Mouse (Mus musculus): ENCODE measurements around the gene Gm11634. TPM values are rescaled to one million over a fixed set of nuclear protein-coding genes. Genes with fewer than 3 reads are reported as not detected.
"Not testable (repeated sequence)": the region's sequence is repeated elsewhere in the genome, so short reads cannot be mapped to it uniquely, and the experiment has no call there.

The Gm11634 gene
- not detected in 2 replicates for total RNA-seq (2014; rRNA removed)
- not detected in 2 replicates for polyA plus RNA-seq (2015; fragmentation: Nextera tagmentation; extraction: Ambion mirVana)

- H3K4me2 ChIP-seq (ENCODE audit: low read depth), result no peak within 1 kb of the TSS
- no peak within 1 kb of the TSS for H3K4me3 ChIP-seq (ENCODE audit: low read depth, low read length)
- H3K36me3 ChIP-seq (ENCODE audit: insufficient read depth), result no peaks in the 10 kb centered on the region
- DNase-seq (no peak), ATAC-seq (no peak)
- H3K9me3 ChIP-seq (ENCODE audit: low read length), result no peaks in the 10 kb centered on the region
- no peaks in the 10 kb centered on the region for H3K4me1 ChIP-seq (ENCODE audit: insufficient read depth)
- H3K27me3 ChIP-seq (ENCODE audit: insufficient read depth, low read length), result no peaks in the 10 kb centered on the region
- WGBS, result 78% methylated on average over 6 of the region's 6 CpGs
- no peak for TF ChIP-seq CTCF (IDR thresholded peaks at IDR 0.05; ENCODE audit: low read depth)
- H3K27ac ChIP-seq (ENCODE audit: low read depth, low read length), result no peak within 1 kb of the TSS
- no peak within 1 kb of the TSS for H3K9ac ChIP-seq
These were observed at the start of gene Gm11634 for GRCm38 (mm10) chr11:101599156-101599555. Gene Gm11634, minus strand, starts transcription at chr11:101599256.

- WGBS, result 93% methylated on average over 10 of the region's 10 CpGs
- H3K27ac ChIP-seq (ENCODE audit: low read depth, low read length); DNase-seq: not testable (repeated sequence)
These were observed 48.0 kb upstream of the Gm11634 start for GRCm38 (mm10) chr11:101647093-101647492.

GRCm38 (mm10) chr11:101646283-101646794, 47.3 kb upstream of the Gm11634 start:
- Histone ChIP-seq H3K4me2 (ENCODE audit: low read depth) (peak overlapping the region; percentile 50), H3K27ac (ENCODE audit: low read depth, low read length) (peak overlapping the region; percentile 91), H3K4me3 (ENCODE audit: low read depth, low read length) (peak overlapping the region; percentile 21), H3K9ac (peak overlapping the region; percentile 76)
- H3K27me3 ChIP-seq (ENCODE audit: insufficient read depth, low read length); H3K9me3 ChIP-seq (ENCODE audit: low read length); H3K36me3 ChIP-seq (ENCODE audit: insufficient read depth); H3K4me1 ChIP-seq (ENCODE audit: insufficient read depth): not testable (repeated sequence)
- 12% methylated on average over 13 of the region's 16 CpGs for WGBS
- peak; percentile 12 for ATAC-seq
- peak; percentile 56 for DNase-seq

More at GRCm38 (mm10) chr11:101647093-101647492, 48.0 kb upstream of the Gm11634 start:
- H3K9ac ChIP-seq; H3K4me1 ChIP-seq (ENCODE audit: insufficient read depth); ATAC-seq; H3K9me3 ChIP-seq (ENCODE audit: low read length); H3K27me3 ChIP-seq (ENCODE audit: insufficient read depth, low read length); H3K4me3 ChIP-seq (ENCODE audit: low read depth, low read length); H3K36me3 ChIP-seq (ENCODE audit: insufficient read depth); H3K4me2 ChIP-seq (ENCODE audit: low read depth): not testable (repeated sequence)

GRCm38 (mm10) chr11:101645411-101646282, 46.6 kb upstream of the Gm11634 start:
- not testable (repeated sequence) for H3K36me3 ChIP-seq (ENCODE audit: insufficient read depth); H3K27me3 ChIP-seq (ENCODE audit: insufficient read depth, low read length); H3K9me3 ChIP-seq (ENCODE audit: low read length); H3K4me1 ChIP-seq (ENCODE audit: insufficient read depth)
- peak; percentile 79 for ATAC-seq
- Histone ChIP-seq H3K27ac (ENCODE audit: low read depth, low read length) (peak overlapping the region; percentile 91), H3K9ac (peak overlapping the region; percentile 76), H3K4me3 (ENCODE audit: low read depth, low read length) (peak overlapping the region; percentile 21), H3K4me2 (ENCODE audit: low read depth) (peak overlapping the region; percentile 50)
- peak; percentile 17; the same call in 1 of the 2 replicates for TF ChIP-seq CTCF (IDR thresholded peaks at IDR 0.05; ENCODE audit: low read depth)
- peak; percentile 93 for DNase-seq
- under 1% methylated on average over 43 of the region's 56 CpGs for WGBS

GRCm38 (mm10) chr11:101645043-101645410, 46.0 kb upstream of the Gm11634 start:
- H3K36me3 ChIP-seq (ENCODE audit: insufficient read depth); H3K9ac ChIP-seq; ATAC-seq; H3K27me3 ChIP-seq (ENCODE audit: insufficient read depth, low read length); H3K4me1 ChIP-seq (ENCODE audit: insufficient read depth); H3K4me3 ChIP-seq (ENCODE audit: low read depth, low read length); H3K9me3 ChIP-seq (ENCODE audit: low read length); H3K27ac ChIP-seq (ENCODE audit: low read depth, low read length); DNase-seq; H3K4me2 ChIP-seq (ENCODE audit: low read depth): not testable (repeated sequence)
- WGBS, result 3% methylated on average over 4 of the region's 4 CpGs

GRCm38 (mm10) chr11:101644591-101644990, 45.5 kb upstream of the Gm11634 start:
- no peak for ATAC-seq
- no peak overlapping the region for H3K27ac ChIP-seq (ENCODE audit: low read depth, low read length)
- H3K36me3 ChIP-seq (ENCODE audit: insufficient read depth), result no peaks in the 10 kb centered on the region
- no peaks in the 10 kb centered on the region for H3K27me3 ChIP-seq (ENCODE audit: insufficient read depth, low read length)
- no peak for DNase-seq
- no peak overlapping the region for H3K9ac ChIP-seq
- no peak for TF ChIP-seq CTCF (IDR thresholded peaks at IDR 0.05; ENCODE audit: low read depth)
- no peak overlapping the region for H3K4me2 ChIP-seq (ENCODE audit: low read depth)
- no peak overlapping the region for H3K4me3 ChIP-seq (ENCODE audit: low read depth, low read length)
- H3K4me1 ChIP-seq (ENCODE audit: insufficient read depth), result peaks cover 3% of the 10 kb centered on the region; the same call in 1 of the 2 replicates
- H3K9me3 ChIP-seq (ENCODE audit: low read length), result no peaks in the 10 kb centered on the region
- WGBS, result 57% methylated on average over 3 of the region's 3 CpGs

GRCm38 (mm10) chr11:101642931-101643330, 43.9 kb upstream of the Gm11634 start:
- Histone ChIP-seq H3K4me1 (ENCODE audit: insufficient read depth) (peaks cover 3% of the 10 kb centered on the region; the same call in 1 of the 2 replicates), H3K36me3 (ENCODE audit: insufficient read depth) (no peaks in the 10 kb centered on the region), H3K4me2 (ENCODE audit: low read depth) (no peak overlapping the region), H3K9ac (no peak overlapping the region), H3K27me3 (ENCODE audit: insufficient read depth, low read length) (no peaks in the 10 kb centered on the region), H3K4me3 (ENCODE audit: low read depth, low read length) (no peak overlapping the region), H3K27ac (ENCODE audit: low read depth, low read length) (no peak overlapping the region), H3K9me3 (ENCODE audit: low read length) (no peaks in the 10 kb centered on the region)
- ATAC-seq (no peak), DNase-seq (no peak)
- 46% methylated on average over 5 of the region's 5 CpGs for WGBS
- no peak for TF ChIP-seq CTCF (IDR thresholded peaks at IDR 0.05; ENCODE audit: low read depth)

DNA sequence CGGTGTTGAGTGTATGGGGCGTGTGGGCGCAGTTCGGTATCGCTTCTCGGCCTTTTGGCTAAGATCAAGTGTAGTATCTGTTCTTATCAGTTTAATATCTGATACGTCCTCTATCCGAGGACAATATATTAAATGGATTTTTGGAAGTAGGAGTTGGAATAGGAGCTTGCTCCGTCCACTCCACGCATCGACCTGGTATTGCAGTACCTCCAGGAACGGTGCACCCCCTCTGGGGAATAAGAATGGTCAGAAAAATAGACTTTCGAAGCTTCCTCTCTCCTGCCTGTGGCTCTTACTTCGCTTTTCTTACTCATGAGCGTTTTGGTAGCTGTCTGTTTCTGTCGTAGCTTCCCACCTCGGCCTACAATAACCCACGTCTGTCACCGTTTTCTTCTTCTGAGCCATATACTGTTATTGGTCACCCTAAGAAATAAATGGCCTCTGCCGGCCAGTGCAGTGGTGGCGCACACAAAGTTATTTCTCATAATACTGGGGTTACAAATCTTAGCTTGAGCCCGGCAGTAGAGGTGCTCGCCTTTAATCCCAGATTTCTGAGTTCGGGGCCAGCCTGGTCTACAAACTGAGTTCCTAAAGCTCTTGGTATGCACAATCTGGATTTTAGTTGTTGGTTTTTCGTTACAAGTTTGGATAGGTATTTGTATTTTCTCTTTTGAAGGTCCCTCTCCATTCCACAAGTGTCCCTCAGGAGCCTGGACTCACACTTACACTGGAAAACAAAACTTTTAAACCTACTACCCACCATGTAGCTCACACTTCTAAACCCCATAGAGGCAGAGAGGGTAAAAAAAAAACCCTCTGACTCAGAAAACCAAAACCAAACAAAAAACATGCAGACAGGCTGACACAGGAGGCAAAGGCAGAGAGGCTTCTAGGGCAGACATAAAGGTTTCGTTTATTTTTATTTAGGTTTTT, 42.9 kb upstream of the Gm11634 start:
- not testable (repeated sequence) for H3K27me3 ChIP-seq (ENCODE audit: insufficient read depth, low read length); H3K4me1 ChIP-seq (ENCODE audit: insufficient read depth); H3K36me3 ChIP-seq (ENCODE audit: insufficient read depth); H3K9me3 ChIP-seq (ENCODE audit: low read length); H3K4me3 ChIP-seq (ENCODE audit: low read depth, low read length)
- 5% methylated on average over 13 of the region's 26 CpGs for WGBS
- Histone ChIP-seq H3K9ac (peak overlapping the region; percentile 63), H3K4me2 (ENCODE audit: low read depth) (peak overlapping the region; percentile 48), H3K27ac (ENCODE audit: low read depth, low read length) (peak overlapping the region; percentile 82; the same call in 1 of the 2 replicates)
- DNase-seq (peak; percentile 65), ATAC-seq (peak; percentile 77)

DNA sequence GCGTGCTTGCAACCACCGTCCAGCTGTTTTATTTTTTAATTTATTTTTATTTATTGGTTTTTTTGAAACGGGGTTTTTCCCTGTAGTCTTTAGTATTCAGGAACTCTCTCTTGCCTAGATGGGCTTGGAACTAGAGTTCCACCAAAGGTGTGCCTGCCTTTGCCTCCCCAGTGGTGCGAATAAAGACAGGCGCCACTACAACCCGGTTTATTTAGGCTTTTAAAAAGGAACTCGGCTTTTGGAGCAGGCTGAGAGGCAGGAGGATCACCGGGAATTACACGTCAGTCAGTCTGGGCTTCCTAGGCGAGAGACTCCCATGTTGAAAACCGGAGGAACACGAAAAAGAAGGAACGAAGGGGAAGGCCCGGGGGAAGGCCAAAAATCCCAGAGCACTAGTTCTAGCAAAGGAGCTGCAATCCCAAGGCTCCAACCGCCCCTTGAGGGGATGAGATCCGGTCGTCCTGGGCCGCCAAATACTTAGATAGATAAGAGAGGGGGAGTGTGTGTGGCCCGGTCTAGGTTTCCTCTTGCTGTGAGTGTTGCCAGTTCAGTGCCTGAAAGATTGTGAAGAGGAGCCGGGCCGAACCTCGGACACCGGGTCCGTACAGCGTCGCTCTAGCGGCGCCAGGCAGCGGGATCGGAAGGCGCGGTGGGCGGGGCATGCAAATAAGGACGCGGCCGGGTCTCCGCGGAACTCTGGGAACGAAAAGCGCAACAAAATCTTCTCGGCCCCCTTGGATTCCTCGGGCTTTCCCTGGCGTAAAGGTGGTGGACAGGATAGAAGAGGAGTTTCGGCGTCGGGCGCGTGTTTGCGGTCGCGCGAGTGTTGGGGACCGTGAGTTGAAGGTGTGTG, 42.0 kb upstream of the Gm11634 start:
- Histone ChIP-seq H3K4me3 (ENCODE audit: low read depth, low read length) (peak overlapping the region; percentile 24), H3K27ac (ENCODE audit: low read depth, low read length) (peak overlapping the region; percentile 82), H3K9ac (peak overlapping the region; percentile 63), H3K4me2 (ENCODE audit: low read depth) (peak overlapping the region; percentile 48)
- H3K4me1 ChIP-seq (ENCODE audit: insufficient read depth); H3K27me3 ChIP-seq (ENCODE audit: insufficient read depth, low read length); H3K9me3 ChIP-seq (ENCODE audit: low read length); H3K36me3 ChIP-seq (ENCODE audit: insufficient read depth): not testable (repeated sequence)
- WGBS, result 5% methylated on average over 49 of the region's 53 CpGs
- ATAC-seq (peak; percentile 65), DNase-seq (peak; percentile 90)

All from forebrain, postnatal 0 days (tissue).